Mouse (Mus musculus): ENCODE measurements at regions not wholly inside any gene's neighbourhood (a gene's known extent, or its start where the extent isn't known, plus 50 kb on each side); places are given as distances from the start of the nearest gene placed in this dataset.

- no peak for DNase-seq
Observed at GRCm38 (mm10) chr3:133751565-133751964, 206.6 kb upstream of the Tet2 start.

- DNase-seq = no peak
Observed at GRCm38 (mm10) chr3:133753041-133753440, 208.1 kb upstream of the Tet2 start.

DNA sequence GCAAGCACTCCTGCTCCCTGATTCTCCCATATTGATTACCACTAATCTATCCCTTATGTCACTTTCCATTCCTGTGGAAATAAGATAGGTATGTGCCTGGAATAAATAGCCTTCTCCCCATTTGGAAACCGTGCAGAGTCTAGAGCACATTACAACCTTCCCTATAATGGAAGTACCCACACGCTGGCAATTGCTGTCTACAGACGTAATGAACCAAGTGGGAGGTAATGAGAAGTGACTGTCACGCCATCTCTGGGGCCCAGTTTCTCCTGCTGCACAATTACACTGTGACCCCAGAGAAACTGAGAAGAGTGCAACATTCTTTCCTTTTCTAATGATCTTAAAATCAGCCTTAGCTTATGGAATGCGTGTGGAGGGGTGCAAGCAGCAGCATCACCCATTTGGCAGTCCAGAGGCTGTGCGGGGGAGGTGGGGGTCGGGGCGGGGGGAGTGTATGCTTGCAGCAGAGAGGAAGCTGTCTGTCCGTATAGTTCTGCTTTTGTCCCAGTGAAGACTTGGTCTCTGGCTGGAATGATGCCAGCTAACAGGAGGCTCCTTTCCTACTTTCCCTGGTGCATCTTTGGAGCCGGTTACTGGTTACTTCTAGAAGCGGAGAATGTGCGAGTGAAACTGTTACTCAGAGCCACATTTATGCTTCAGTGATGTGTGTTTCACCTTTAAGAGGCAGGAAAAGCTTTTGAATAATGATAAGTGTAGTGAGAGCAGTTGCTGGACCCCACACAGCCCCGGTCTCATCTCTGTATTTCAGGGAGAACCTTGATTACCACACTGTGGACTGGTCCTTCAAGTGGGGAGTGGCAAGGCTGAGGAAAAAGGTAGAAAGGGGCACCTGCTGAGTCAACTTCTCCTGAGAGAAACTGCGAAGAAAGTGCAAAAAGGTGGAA is 209.3 kb upstream of the Tet2 start:
- DNase-seq = peak in 1 of 2 experiments; percentile 33

GRCm38 (mm10) chr3:133754911-133755259 is 209.9 kb upstream of the Tet2 start:
- peak; percentile 85 to 88 for DNase-seq

DNA sequence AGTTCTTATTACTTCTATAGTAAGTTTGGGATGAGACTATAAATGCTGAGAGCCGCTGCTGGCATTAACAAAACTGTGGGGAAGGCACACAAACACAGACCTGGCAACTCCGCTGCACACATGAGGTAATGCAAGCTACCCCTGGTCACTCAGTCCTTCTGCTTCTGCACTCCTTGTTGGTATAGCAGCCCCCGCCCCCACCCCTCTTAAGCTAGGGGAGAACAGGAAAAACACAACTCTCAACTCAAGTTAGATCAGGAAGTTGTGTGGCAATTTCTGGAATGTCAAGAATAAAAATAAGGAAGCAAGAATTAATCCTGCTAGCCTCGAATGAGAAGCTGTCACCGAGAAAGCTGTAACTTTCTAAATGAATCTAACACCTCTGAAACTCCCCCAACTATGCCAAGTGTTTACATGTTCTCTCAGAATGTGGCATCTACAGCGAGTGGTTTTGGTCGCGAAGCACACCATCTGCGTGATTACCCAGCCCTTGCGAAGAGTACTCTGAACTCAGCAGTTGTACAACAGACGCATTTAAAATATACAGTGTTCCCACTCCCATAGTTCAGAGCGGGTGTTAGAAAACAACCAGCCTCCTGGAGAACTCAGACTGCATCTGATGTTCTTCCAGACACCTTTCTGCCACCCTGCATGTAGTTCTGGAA is 212.9 kb upstream of the Tet2 start:
- no peak for DNase-seq

- DNase-seq = no peak
Observed at GRCm38 (mm10) chr3:133758421-133758820, 213.5 kb upstream of the Tet2 start.

- no peak for DNase-seq
Observed at GRCm38 (mm10) chr3:133759611-133760010, 214.7 kb upstream of the Tet2 start.

GRCm38 (mm10) chr3:133760221-133760620 is 215.3 kb upstream of the Tet2 start:
- DNase-seq = no peak

DNA sequence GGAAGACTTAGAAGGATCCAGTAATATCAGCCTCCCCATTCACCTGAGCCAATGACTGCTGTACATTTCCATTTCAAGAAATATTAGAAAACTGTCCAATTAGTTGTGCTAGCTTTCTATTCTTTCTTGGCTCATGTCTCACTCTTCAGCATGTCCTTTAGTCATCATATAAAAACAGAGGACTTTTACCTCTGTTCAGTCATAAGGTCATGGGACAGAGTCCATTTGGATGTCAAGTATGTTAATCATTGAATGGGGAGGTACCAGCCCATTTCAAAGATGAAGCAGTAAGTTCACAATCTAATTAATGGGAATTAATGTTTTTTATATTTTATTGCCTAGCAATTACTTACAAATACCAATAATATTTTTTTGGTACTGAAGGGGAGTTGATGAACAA is 218.8 kb upstream of the Tet2 start:
- DNase-seq = peak in 1 of 2 experiments; percentile 19

DNA sequence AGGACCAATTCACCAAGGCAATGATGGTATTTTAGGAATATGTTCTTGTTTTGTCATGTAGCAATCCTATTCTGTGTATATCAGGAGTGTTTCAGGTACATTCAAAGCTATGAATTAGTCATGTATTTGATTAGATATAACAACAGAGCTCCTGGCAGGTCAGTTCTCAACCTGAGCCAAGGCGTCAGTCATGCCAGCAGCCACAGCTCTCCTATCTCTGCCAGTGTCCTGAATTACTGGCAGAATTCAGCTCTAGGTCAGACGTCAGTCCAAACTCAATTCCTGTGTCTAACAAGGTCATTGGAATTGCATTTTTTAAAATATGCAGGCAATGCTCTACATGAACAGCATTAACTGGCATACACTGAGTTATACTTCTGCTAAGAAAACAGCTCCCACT is 228.6 kb upstream of the Tet2 start:
- DNase-seq = no peak

DNA sequence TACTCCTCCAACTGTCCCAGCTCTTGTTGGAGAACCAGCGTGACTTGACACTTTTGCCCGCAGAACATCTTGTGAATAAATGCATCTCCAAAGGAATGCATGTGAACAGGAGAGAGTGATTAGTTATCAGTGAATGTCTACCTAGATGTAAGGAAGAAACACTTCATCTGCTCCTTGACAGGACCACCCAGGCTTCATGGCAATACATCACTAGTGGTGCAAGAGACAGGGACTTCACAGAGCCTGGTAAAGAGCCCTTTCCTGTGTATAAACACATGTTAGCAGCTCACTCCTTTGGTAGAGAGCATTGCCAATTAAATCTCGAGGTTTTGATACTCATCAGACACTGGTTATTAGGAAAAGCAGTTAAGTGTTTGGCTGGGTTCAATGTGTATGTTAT is 229.3 kb upstream of the Tet2 start:
- no peak for DNase-seq

DNA sequence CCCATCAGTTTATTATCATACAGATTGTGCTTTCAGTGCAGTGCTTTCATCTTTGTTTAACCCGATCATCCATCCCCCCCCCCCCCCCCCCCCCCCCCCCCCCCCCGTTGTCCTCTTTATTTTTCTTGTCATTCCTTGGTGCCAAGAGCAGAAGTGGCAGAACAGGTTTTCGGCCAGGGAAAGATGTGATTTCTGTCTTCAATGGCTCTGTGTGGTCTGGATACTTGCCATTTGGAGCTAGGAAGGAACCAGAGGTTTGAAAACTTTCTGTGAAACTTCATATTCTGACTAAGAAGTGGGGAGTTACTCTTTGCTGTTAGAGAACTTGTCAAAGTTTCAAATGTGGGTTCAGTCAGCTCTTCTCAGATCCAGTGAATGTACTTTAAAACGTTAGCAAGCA is 231.1 kb upstream of the Tet2 start:
- no peak for DNase-seq

DNA sequence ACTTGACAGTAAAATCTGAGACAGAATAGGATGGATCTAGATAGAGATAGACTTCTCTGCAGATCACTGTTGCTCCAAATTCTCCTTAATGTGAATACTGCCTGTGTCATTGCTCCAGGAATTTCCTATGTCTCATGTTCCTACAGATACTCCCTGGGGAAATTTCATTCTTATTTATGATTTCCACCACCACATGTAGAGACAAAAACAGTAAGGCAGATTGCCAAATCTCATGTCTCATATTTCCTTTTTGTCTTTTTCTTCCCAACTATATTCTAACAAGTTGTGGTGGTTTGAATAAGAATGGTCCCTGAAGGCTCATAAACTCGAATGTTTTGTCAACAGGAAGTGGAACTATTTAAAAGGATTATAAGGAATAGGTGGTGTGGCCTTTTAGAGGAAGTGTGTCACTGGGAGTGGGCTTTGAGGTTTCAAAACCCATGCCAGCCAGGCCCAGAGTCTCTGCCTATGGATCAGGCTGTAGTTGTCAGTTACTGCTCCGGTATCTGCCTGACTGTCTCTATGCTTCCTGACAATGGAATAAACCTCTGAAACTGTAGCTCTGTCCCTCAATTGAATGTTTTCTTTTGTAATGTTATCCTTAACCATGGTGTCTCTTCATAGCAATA is 234.3 kb upstream of the Tet2 start:
- DNase-seq = no peak

GRCm38 (mm10) chr3:133783060-133783459 is 238.1 kb upstream of the Tet2 start:
- DNase-seq = no peak

- DNase-seq = no peak
Observed at GRCm38 (mm10) chr3:133791361-133791760, 246.4 kb upstream of the Tet2 start.

- no peak for DNase-seq
Observed at GRCm38 (mm10) chr3:133809007-133809552, 264.1 kb upstream of the Tet2 start.

- DNase-seq = no peak
Observed at GRCm38 (mm10) chr3:133818966-133819700, 274.2 kb upstream of the Tet2 start.

DNA sequence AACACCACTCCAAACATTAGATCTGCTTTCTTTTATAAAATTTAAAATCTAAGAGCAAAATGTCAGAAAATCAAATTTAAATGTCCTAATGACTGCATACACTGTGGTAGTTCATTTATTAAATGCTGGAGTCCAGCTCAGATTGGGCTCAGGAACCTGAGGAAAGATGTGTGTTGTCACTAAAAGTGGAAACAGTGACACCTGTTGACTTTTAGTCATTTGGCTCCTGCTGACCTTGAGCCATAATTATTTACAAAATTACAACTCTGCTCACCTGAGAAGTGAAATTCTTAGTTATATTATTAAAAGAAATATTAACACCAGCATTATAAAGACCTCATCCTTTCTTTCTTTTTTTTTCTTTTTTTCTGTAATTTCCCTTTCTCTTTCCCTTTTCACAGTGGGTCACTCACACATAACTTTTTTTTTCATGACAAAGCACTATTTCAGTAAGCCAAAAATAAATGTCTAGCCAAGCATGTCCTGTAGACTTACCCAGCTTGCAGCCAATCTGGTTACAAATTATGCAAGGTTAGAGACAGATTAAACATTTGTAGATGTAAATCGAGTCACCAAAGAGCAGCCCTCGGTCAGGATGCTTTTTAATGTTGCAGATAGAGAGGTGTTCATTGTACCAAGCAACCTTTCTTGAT is 288.9 kb upstream of the Tet2 start:
- DNase-seq = no peak

DNA sequence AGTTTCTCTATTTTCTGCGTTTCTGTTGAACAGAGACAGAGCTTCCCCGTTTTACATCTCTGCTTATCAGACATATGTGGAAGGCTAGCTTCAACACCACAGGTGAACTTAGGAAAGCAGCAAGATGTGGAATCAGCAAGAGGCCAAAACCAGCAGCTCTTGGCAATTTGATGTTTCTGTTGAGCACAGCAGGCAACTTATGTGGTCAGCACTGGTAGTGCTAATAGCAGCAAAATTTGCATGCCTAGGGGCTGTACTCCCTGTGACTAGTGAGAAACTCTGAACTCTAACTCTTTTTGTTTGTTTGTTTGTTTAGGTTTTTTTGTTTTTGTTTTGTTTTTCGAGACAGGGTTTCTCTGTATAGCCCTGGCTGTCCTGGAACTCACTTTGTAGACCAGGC is 289.5 kb upstream of the Tet2 start:
- DNase-seq = no peak

- no peak for DNase-seq
Observed at GRCm38 (mm10) chr3:133846301-133846700, 301.4 kb upstream of the Tet2 start.

DNA sequence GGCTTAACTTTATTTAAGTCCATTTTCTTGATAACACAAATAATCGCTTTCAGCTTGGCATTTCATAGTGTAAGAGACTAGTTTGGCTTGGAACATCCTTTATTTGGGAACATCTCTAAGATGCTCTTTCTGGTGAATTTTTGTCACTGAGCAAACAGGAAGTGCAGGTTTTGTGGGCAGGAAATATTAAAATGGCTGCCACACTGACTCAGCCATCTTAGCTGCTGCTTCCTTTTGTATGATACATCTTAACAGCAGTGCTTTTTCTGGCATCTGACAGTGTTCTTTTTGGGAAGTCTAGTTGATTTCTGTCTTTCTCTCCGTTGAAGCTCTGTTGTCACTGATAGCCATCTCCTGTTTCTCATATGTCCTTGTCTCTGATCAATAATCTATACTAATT is 329.4 kb upstream of the Tet2 start:
- DNase-seq = no peak

DNA sequence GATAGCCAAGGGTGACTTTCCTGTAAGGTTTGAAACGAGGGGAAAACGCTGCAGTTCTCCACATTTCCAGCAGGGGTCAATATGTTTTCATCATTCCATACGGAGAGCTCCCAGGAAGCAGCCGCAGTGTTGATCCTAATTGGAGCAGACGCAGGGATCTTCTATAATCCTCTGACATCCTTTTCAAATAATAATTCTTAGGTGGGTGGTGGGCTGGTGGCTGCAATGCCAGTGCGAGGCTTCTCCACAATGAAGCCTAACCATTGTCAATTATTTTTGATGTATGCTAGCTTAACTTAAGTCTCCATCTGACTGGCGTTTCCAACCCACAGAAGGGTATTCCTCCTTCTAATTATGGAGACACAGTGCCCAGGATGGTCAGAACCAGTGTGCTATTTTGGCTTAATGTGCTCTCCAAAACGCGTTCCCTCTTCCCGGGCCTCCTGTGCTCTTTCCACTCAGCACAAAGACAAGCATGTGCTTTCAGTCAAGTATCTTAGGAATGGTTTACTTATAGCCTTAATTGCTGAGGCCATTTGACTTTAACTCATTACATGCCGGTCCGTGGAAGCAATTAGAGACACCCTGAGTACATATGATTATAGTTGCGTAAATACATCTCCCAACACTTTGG is 331.6 kb upstream of the Tet2 start:
- DNase-seq = peak; percentile 70 to 81
